Mouse (Mus musculus): ENCODE data around the gene Plekhg2. TPM values are rescaled to one million over a fixed set of nuclear protein-coding genes. Genes with fewer than 3 reads are reported as not detected.

Gene Plekhg2
- polyA plus RNA-seq (2015; fragmentation: Nextera tagmentation; extraction: Ambion mirVana), result 69.9 and 84.6 TPM in 2 replicates

DNA sequence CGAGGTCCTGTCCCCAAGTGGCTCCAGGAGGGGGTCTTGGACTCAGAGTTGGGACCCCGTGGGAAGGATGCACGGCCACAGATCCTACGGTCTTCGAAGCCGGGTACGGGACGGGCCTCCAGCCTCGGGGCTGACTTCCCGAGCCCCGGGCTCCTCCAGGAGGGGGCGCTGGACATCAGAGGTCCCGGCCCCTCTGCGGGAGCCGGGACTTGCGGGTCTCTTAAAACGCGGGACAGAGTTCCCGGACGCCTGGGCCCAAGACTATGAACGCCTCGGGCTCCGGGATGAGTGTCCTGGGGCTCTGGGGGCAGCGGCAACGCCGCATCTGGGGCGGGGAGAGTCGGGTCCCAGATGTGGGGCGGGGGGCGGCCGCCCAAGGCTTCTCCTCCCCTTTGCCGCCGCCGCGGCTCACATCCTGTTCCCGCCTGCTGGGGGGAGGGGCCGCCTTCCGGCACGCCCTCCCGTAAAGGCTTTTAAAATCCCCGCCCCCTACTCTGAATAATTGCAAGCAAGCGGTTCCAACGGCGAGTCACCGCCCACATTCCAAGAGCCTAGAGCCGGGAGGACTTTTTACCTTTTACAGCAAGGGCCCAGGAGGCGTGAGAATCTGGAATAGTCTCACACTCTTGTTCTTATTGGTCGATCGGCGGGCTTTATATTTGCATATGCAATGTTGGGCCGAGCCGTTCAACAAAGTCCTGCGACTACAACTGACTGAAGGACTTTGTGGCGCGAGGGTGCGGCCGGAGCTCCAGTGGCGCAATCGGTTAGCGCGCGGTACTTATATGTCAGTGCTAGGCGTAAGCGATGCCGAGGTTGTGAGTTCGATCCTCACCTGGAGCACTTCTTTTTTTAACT, at the start of gene Plekhg2:
TSS of gene Plekhg2 (minus strand) at position 349 of the 858 bp plus-strand sequence.
- H3K4me3 ChIP-seq (replicated peaks), result peak within 1 kb of the TSS; percentile 88
- H3K4me2 ChIP-seq, result peak within 1 kb of the TSS; percentile 73
- WGBS, result under 1% methylated on average over 58 of the region's 66 CpGs
- H3K9me3 ChIP-seq (replicated peaks), result no peaks in the 10 kb centered on the region
- peak within 1 kb of the TSS; percentile 97 for H3K27ac ChIP-seq
- peak; percentile 91 for ATAC-seq (replicated peaks; ENCODE audit: low FRiP score)
- no peaks in the 10 kb centered on the region for H3K27me3 ChIP-seq
- peak within 1 kb of the TSS; percentile 98 for H3K9ac ChIP-seq
- H3K4me1 ChIP-seq, result peaks cover 68% of the 10 kb centered on the region
- peaks cover 28% of the 10 kb centered on the region for H3K36me3 ChIP-seq

DNA sequence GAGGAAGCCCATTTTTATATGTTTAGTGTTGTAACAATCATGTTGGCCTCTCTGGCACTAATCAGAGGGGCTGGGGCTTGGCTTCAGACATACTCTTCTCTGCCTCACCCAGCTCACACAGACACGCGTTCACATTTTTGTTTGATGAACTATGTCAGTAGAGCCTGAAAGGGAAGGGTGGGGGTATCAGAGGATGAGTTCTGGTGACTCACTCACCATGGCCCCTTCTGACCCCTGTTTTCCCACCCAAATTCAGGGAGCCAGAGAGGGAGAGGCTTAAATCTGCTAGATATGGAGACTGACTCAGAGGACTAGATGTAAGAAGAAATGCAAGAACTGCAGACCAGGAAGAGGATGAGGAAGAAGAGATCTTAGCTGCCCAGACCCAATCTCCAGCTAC, 47.0 kb upstream of the Plekhg2 start:
- Histone ChIP-seq H3K27me3 (no peaks in the 10 kb centered on the region), H3K9me3 (replicated peaks) (no peaks in the 10 kb centered on the region), H3K27ac (no peak overlapping the region), H3K4me1 (0 out of 2 replicates have a peak, but pooled peaks cover 4% of the 10 kb centered on the region), H3K9ac (no peak overlapping the region), H3K4me3 (replicated peaks) (no peak overlapping the region), H3K36me3 (peaks cover 98% of the 10 kb centered on the region), H3K4me2 (no peak overlapping the region)
- no peak for ATAC-seq (replicated peaks; ENCODE audit: low FRiP score)
- 100% methylated on average over 2 of the region's 2 CpGs for WGBS

DNA sequence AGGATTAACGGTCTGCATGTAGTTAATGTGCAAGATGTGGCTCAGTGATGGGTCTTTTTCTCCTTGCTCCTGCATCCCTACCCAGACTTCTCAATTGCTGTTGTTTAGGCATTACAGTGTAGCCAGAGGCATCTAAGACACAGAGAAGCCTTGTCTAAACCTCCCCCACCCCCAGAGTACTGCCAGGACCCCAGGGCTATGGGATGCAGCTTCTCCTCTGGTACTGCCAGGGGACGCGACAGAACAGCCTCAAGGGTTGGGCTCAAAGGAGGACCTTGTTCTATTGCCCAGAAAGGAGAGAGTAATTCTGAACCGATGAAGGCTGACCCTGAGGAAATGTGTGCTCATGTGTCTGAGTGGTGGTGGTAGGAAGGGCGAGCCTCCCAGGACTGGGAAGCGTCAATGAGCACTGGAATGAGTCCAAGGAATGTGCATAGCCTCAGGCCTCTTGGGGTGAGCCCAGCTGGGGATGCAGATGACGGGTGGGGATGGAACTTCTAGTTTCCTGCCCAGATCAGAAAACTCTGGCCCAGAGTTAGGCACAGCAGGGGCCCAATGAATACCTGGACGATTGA, 45.8 kb upstream of the Plekhg2 start:
- Histone ChIP-seq H3K9ac (no peak overlapping the region), H3K4me3 (replicated peaks) (no peak overlapping the region), H3K27me3 (no peaks in the 10 kb centered on the region), H3K4me2 (no peak overlapping the region), H3K9me3 (replicated peaks) (no peaks in the 10 kb centered on the region), H3K4me1 (0 out of 2 replicates have a peak, but pooled peaks cover 4% of the 10 kb centered on the region), H3K27ac (no peak overlapping the region), H3K36me3 (peaks cover 98% of the 10 kb centered on the region)
- no peak for ATAC-seq (replicated peaks; ENCODE audit: low FRiP score)
- 74% methylated on average over 8 of the region's 8 CpGs for WGBS

DNA sequence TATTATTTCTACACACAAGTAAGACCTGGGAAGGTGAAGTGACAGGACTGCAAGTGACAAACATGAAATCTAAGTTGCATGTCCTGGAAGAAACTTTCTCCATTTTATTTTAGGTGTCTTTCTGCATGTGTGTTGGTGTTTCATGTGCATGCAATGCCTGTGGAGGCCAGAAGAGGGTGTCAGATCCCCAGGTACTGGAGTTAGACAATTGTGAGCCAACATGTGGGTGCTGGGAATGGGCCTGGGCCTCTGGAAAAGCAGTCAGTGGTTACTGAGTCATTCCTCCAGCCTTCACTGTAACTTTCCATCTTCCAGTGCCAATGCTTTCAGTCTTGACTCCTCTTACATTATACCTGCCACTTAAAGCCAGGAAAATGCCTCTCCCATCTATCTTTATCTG, 45.0 kb upstream of the Plekhg2 start:
- no peak for ATAC-seq (replicated peaks; ENCODE audit: low FRiP score)
- H3K9ac ChIP-seq, result no peak overlapping the region
- H3K36me3 ChIP-seq, result peaks cover 98% of the 10 kb centered on the region
- no peaks in the 10 kb centered on the region for H3K9me3 ChIP-seq (replicated peaks)
- no peak overlapping the region for H3K4me3 ChIP-seq (replicated peaks)
- 0 out of 2 replicates have a peak, but pooled peaks cover 4% of the 10 kb centered on the region for H3K4me1 ChIP-seq
- no peaks in the 10 kb centered on the region for H3K27me3 ChIP-seq
- H3K4me2 ChIP-seq, result no peak overlapping the region
- no peak overlapping the region for H3K27ac ChIP-seq

DNA sequence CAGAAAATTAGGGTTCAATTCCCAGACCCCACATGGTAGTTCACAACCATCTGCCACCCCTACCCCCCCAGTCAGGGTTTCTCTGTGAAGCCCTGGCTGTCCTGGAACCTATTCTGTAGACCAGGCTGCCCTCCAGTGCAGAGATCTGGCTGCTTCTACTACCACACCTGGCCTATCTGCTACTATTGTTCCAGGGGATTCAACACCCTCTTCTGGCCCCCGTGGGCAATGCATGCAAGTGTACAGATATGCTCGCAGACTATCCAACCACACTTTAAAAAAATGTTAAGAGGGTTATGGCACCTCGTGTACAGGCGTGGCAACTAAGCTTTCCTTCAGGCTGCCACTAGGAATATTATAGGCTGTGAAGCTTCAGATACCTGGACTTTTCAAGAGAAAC, 40.4 kb upstream of the Plekhg2 start:
- Histone ChIP-seq H3K27ac (no peak overlapping the region), H3K27me3 (no peaks in the 10 kb centered on the region), H3K4me1 (no peaks in the 10 kb centered on the region), H3K9me3 (replicated peaks) (no peaks in the 10 kb centered on the region), H3K4me3 (replicated peaks) (no peak overlapping the region), H3K4me2 (no peak overlapping the region), H3K9ac (no peak overlapping the region), H3K36me3 (peaks cover 98% of the 10 kb centered on the region)
- WGBS, result 90% methylated on average over 4 of the region's 4 CpGs
- no peak for ATAC-seq (replicated peaks; ENCODE audit: low FRiP score)

DNA sequence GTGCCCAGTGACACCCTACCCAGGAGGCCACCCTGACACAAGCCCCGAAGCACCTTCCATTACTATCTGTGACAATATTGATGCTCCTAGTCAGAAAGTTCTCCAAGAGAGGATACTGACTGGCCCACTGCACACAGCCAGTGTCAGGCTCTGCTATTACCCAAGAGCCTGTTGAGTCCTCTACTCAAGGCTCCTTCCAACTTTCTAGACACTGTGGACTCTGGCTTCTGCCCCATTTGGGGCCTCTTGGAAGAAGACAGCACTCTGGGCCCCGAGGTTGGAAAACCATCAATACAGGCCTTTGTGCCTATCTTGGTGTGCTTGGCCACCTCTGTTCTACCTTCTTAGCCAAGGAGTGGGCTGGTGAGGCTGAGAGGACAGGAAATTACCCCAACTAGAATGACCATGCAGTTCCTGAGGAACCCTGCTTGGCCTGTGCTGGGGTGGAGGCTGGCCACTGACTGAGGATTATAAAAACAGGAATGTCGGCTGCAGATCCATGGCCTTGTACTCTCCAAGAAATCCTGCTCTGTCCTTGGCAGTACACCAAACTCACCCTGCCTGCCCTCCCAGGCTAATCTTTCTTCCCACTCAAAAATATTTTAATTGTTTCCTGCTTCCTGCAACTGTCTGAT, 38.6 kb upstream of the Plekhg2 start:
- no peak for ATAC-seq (replicated peaks; ENCODE audit: low FRiP score)
- Histone ChIP-seq H3K27me3 (no peaks in the 10 kb centered on the region), H3K36me3 (peaks cover 99% of the 10 kb centered on the region), H3K4me1 (no peaks in the 10 kb centered on the region), H3K4me3 (replicated peaks) (no peak overlapping the region), H3K9me3 (replicated peaks) (no peaks in the 10 kb centered on the region), H3K9ac (no peak overlapping the region), H3K27ac (no peak overlapping the region), H3K4me2 (no peak overlapping the region)
- WGBS, result 81% methylated on average over 3 of the region's 3 CpGs

DNA sequence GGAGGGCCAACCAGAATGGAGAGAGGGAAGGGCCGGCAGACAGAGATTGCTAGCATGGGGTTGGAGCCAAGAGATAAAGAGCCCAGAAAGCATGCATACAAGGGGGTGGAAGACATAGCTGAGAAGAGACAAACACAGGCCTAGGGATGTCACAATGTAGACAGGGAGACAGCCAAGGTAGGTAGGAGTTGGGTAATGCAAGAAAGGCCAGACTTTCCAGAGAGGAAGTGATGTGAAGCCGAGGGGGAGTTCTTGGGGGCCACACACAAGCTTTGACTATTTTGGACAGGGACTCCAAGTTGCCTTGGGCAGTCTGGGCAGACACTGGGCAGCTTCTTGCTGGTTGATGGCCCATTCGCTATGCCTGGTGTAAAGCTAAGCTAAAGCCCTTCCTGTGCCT, 29.5 kb upstream of the Plekhg2 start:
- Histone ChIP-seq H3K4me1 (no peaks in the 10 kb centered on the region), H3K36me3 (peaks cover 97% of the 10 kb centered on the region), H3K27ac (no peak overlapping the region), H3K9ac (no peak overlapping the region), H3K4me3 (replicated peaks) (no peak overlapping the region), H3K4me2 (no peak overlapping the region), H3K9me3 (replicated peaks) (no peaks in the 10 kb centered on the region), H3K27me3 (no peaks in the 10 kb centered on the region)
- ATAC-seq (replicated peaks; ENCODE audit: low FRiP score), result no peak
- 74% methylated on average over 3 of the region's 3 CpGs for WGBS

DNA sequence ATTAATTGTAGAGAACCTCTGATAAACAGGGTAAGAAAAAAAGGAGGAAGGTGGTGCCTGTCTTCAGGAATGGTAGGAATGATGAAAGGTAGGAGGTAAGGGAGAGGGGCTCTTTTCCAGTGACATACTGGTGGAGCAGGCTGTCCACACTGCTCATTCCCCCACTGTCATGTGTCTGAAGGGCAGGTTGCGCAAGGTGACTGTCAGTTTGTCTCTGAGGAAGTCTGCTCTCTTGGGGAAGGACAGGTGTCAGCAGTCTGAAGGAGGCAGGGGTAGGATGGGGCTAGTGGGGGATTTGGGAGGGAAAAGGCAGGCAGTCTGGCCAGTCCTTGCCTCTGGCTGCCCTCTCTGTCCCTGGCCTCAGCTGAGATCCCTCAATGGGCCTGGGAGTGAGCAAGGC, 28.6 kb upstream of the Plekhg2 start:
- WGBS, result 100% methylated on average over 1 of the region's 1 CpGs
- Histone ChIP-seq H3K27me3 (no peaks in the 10 kb centered on the region), H3K4me2 (no peak overlapping the region), H3K9ac (no peak overlapping the region), H3K4me3 (replicated peaks) (no peak overlapping the region), H3K36me3 (peaks cover 97% of the 10 kb centered on the region), H3K4me1 (no peaks in the 10 kb centered on the region), H3K27ac (no peak overlapping the region), H3K9me3 (replicated peaks) (no peaks in the 10 kb centered on the region)
- no peak; the same call in 1 of the 2 replicates for ATAC-seq (replicated peaks; ENCODE audit: low FRiP score)

DNA sequence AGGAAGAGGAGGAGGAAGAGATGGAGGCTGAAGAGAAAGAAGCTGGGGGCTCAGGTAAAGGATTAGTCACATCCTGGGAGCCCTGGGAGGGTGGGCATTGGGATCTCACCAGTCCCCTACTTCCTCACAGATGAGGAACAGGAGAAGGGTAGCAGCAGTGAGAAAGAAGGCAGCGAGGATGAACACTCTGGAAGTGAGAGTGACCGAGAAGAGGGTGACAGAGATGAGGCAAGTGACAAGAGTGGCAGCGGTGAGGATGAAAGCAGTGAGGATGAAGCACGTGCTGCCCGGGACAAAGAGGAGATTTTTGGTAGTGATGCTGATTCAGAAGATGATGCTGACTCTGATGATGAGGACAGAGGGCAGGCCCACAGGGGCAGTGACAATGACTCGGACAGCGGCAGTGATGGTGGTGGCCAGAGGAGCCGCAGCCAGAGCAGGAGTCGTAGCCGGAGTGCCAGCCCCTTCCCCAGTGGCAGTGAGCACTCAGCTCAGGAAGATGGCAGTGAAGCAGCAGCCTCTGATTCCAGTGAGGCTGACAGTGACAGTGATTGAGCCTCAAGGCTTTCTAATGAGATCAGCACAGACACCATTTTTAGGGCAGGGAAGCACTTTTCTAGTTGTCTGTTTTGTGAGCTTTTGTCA, 26.4 kb upstream of the Plekhg2 start:
- Histone ChIP-seq H3K9ac (no peak overlapping the region), H3K36me3 (peaks cover 92% of the 10 kb centered on the region), H3K27me3 (no peaks in the 10 kb centered on the region), H3K4me3 (replicated peaks) (no peak overlapping the region), H3K9me3 (replicated peaks) (no peaks in the 10 kb centered on the region), H3K4me2 (no peak overlapping the region), H3K4me1 (peaks cover 4% of the 10 kb centered on the region), H3K27ac (no peak overlapping the region)
- no peak for ATAC-seq (replicated peaks; ENCODE audit: low FRiP score)
- 91% methylated on average over 10 of the region's 10 CpGs for WGBS

DNA sequence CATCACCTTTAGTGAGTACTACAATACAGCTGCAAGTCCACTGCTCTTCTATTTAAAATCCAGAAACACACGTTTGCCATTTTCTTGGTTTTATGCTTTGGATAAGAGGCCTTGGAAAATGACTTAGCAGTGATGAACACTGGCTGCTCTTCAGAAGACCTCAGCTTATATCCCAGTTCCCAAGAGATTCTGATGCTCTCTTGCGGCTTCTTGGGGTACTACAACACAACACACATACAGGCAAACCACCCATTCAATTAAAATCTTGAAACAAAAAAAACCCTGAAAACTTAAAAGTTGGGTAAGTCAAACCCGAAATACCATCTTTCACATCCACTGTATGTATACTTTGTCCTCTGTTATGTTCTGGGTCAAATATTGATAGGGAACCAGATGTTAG, 25.6 kb upstream of the Plekhg2 start:
- H3K27ac ChIP-seq, result no peak overlapping the region
- no peak overlapping the region for H3K9ac ChIP-seq
- peaks cover 10% of the 10 kb centered on the region for H3K4me1 ChIP-seq
- no peak overlapping the region for H3K4me2 ChIP-seq
- 70% methylated on average over 3 of the region's 3 CpGs for WGBS
- no peaks in the 10 kb centered on the region for H3K9me3 ChIP-seq (replicated peaks)
- no peaks in the 10 kb centered on the region for H3K27me3 ChIP-seq
- no peak overlapping the region for H3K4me3 ChIP-seq (replicated peaks)
- no peak for ATAC-seq (replicated peaks; ENCODE audit: low FRiP score)
- peaks cover 84% of the 10 kb centered on the region for H3K36me3 ChIP-seq

DNA sequence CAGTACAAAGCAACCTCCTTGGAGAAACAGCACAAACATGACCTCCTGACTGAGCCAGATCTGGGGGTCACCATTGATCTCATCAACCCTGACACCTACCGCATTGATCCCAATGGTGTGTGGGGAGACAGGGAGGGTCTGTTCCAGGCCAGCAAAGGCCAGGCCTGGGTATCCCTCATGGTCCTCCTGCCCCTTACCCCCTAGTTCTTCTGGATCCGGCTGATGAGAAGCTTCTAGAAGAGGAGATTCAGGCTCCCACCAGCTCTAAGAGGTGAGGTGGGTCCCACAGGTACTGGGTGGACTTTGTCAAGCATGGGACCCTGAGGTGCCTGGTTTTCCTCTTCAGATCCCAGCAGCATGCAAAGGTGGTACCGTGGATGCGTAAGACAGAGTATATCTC, 23.0 kb upstream of the Plekhg2 start:
- 93% methylated on average over 4 of the region's 4 CpGs for WGBS
- H3K9me3 ChIP-seq (replicated peaks), result no peaks in the 10 kb centered on the region
- H3K4me2 ChIP-seq, result no peak overlapping the region
- H3K27me3 ChIP-seq, result no peaks in the 10 kb centered on the region
- no peak overlapping the region for H3K27ac ChIP-seq
- H3K4me1 ChIP-seq, result peaks cover 20% of the 10 kb centered on the region
- H3K9ac ChIP-seq, result no peak overlapping the region
- no peak overlapping the region for H3K4me3 ChIP-seq (replicated peaks)
- ATAC-seq (replicated peaks; ENCODE audit: low FRiP score), result no peak
- H3K36me3 ChIP-seq, result peaks cover 63% of the 10 kb centered on the region

Data from kidney, embryonic 15.5 days (tissue).